Comparison of ENCODE assay signal across 13 mouse cellular contexts in genomic region chr6:85906911-85907351, GRCm38 (mm10). TPM values are rescaled to one million over a fixed set of nuclear protein-coding genes. Genes with fewer than 3 reads are reported as not detected.
DNase-seq lines count a peak whose midpoint lies in the region; TF ChIP-seq lines count a peak whose summit lies in the region.
"Not testable (repeated sequence)": the region's sequence is repeated elsewhere in the genome, so short reads cannot be mapped to it uniquely, and the experiment has no call there.
"Had no signal": no experiment of that assay in that cellular context is flagged by ENCODE, and none has a peak within 500 bp of the region (broad histone marks: within the 10 kb centered on the region; RNA-seq: fewer than 3 reads in every experiment).

No protein-coding gene starts in this region.

- not testable (repeated sequence) for TF ChIP-seq POLR2A in brain, embryonic 14.5 days (IDR thresholded peaks at IDR 0.05; ENCODE audit: borderline replicate concordance, extremely low read depth, insufficient read depth, insufficient read length, poor library complexity, severe bottlenecking)

- intact Hi-C loops in heart, postnatal 14 days (cut with DNase I): loop anchor here (10.0 kb wide), 1 partner anchor 322 kb away; the partner anchor contains the start of gene Alms1

- not testable (repeated sequence) for TF ChIP-seq CTCF in brain, embryonic 14.5 days (IDR thresholded peaks at IDR 0.05; ENCODE audit: borderline replicate concordance, extremely low read depth, insufficient read depth, insufficient read length)

- DNase-seq in Muller cell, postnatal 12 days (ENCODE audit: inconsistent ontology term): peak; percentile 89
- DNase-seq in brain, embryonic 14.5 days (ENCODE audit: low read depth): peak; percentile 11
- DNase-seq in frontal cortex, adult 2 months (ENCODE audit: extremely low spot score in 1 of 2, low spot score in 1 of 2): peak; percentile 62 to 64
- DNase-seq in heart, postnatal 14 days: peak; percentile 13 to 28
- peak; percentile 45 for DNase-seq in kidney, postnatal 14 days
- DNase-seq in left cerebral cortex, adult 11 months (ENCODE audit: low spot score): peak; percentile 68
- DNase-seq in lung, postnatal 14 days: peak; percentile 13
- DNase-seq in right cerebral cortex, postnatal 14 days: peak; percentile 32

RNA-seq across cellular contexts. Expression of gene Nat8f4, which starts 2.2 kb away (rescaled TPM):
- 4.5 and 5.5 TPM in 2 replicates for polyA plus RNA-seq in brain, embryonic 14.5 days (2012; rRNA removed)
- 8.7 and 8.9 TPM in 2 replicates for polyA plus RNA-seq in frontal cortex, adult 2 months (2012; rRNA removed)
- total RNA-seq in heart, postnatal 14 days (2021): under 1 TPM; 0.76 to 0.79 TPM

RNA-seq across cellular contexts. Expression of gene Tprkb, which starts 4.7 kb away (rescaled TPM):
- 35.5 and 40.7 TPM in 2 replicates for polyA plus RNA-seq in brain, embryonic 14.5 days (2012; rRNA removed)
- 96.5 and 102 TPM in 2 replicates for polyA plus RNA-seq in frontal cortex, adult 2 months (2012; rRNA removed)
- total RNA-seq in heart, postnatal 14 days (2021): 10 to 100 TPM; 10.2 TPM

RNA-seq across cellular contexts. Expression of gene Nat8f1, which starts 8.6 kb away (rescaled TPM):
- 16.5 and 17.1 TPM in 2 replicates for polyA plus RNA-seq in brain, embryonic 14.5 days (2012; rRNA removed)
- 35.5 and 36.2 TPM in 2 replicates for polyA plus RNA-seq in frontal cortex, adult 2 months (2012; rRNA removed)
- 1 to 10 TPM; 1.9 to 2.5 TPM for total RNA-seq in heart, postnatal 14 days (2021)

RNA-seq across cellular contexts. Expression of gene Nat8f2, which starts 38.0 kb away (rescaled TPM):
- polyA plus RNA-seq in brain, embryonic 14.5 days (2012; rRNA removed): 0.03 and 0.10 TPM in 2 replicates
- polyA plus RNA-seq in frontal cortex, adult 2 months (2012; rRNA removed): 0.32 TPM in 2 replicates
- total RNA-seq in heart, postnatal 14 days (2021): not detected
- polyA plus RNA-seq: embryonic facial prominence, embryonic 11.5 days; forebrain, embryonic 13.5 days; heart, embryonic 11.5 days; limb, embryonic 10.5 days; stomach, postnatal 0 days had no signal

RNA-seq across cellular contexts. Expression of gene Dusp11, which starts 54.5 kb away (rescaled TPM):
- polyA plus RNA-seq in brain, embryonic 14.5 days (2012; rRNA removed): 157 and 169 TPM in 2 replicates
- polyA plus RNA-seq in frontal cortex, adult 2 months (2012; rRNA removed): 102 and 105 TPM in 2 replicates
- 10 to 100 TPM; 63.3 to 64.3 TPM for total RNA-seq in heart, postnatal 14 days (2021)

Comparison
In these comparisons a context has a peak if more than half of its experiments do, and no peak if none do; other contexts are left out.
1. Peak in every context shown above with its lines: DNase-seq.
2. DNase-seq: peak in every context shown above with its lines; median percentile 89 in Muller cell, postnatal 12 days; 68 in left cerebral cortex, adult 11 months; 63 in frontal cortex, adult 2 months; 45 in kidney, postnatal 14 days; 32 in right cerebral cortex, postnatal 14 days; 20 in heart, postnatal 14 days; 13 in lung, postnatal 14 days; 11 in brain, embryonic 14.5 days.